Mouse (Mus musculus): Measurements from ENCODE around the gene Gm42420. TPM values are rescaled to one million over a fixed set of nuclear protein-coding genes. Genes with fewer than 3 reads are reported as not detected.
A peak's percentile ranks its signal among the peaks of the same experiment; 100 is the strongest.

The Gm42420 gene
- polyA plus RNA-seq, 1 experiment from 2014 or later, result 1.9 TPM

- Histone ChIP-seq H3K4me2 (replicated peaks) (peak within 1 kb of the TSS; percentile 69), H3K4me3 (replicated peaks; ENCODE audit: low read length) (peak within 1 kb of the TSS; percentile 85), H3K9me3 (ENCODE audit: control insufficient read depth, low read length) (no peaks in the 10 kb centered on the region), H3K4me1 (replicated peaks; ENCODE audit: control insufficient read depth, insufficient read depth, low read length) (peaks cover 16% of the 10 kb centered on the region), H3K36me3 (replicated peaks; ENCODE audit: control insufficient read depth, insufficient read depth) (peaks cover 37% of the 10 kb centered on the region), H3K9ac (peak within 1 kb of the TSS; percentile 86), H3K27ac (peak within 1 kb of the TSS; percentile 97), H3K27me3 (ENCODE audit: control insufficient read depth, insufficient read depth, low read length) (no peaks in the 10 kb centered on the region)
- ATAC-seq (ENCODE audit: low FRiP score), result peak; percentile 98
- WGBS, result under 1% methylated on average over 56 of the region's 56 CpGs
- peak; percentile 97 for DNase-seq (ENCODE audit: low spot score)
Measured at GRCm38 (mm10) chr6:39592401-39593214, 7.1 kb downstream of the Gm42420 start, which contains the start of gene Ndufb2. TSS of gene Ndufb2 (plus strand) at chr6:39592574.

- Histone ChIP-seq H3K4me1 (replicated peaks; ENCODE audit: control insufficient read depth, insufficient read depth, low read length) (no peaks in the 10 kb centered on the region), H3K4me3 (replicated peaks; ENCODE audit: low read length) (no peak overlapping the region), H3K4me2 (replicated peaks) (no peak overlapping the region), H3K27ac (no peak overlapping the region), H3K9ac (no peak overlapping the region), H3K36me3 (replicated peaks; ENCODE audit: control insufficient read depth, insufficient read depth) (peaks cover 72% of the 10 kb centered on the region), H3K9me3 (ENCODE audit: control insufficient read depth, low read length) (no peaks in the 10 kb centered on the region), H3K27me3 (ENCODE audit: control insufficient read depth, insufficient read depth, low read length) (no peaks in the 10 kb centered on the region)
- WGBS, result 98% methylated on average over 3 of the region's 3 CpGs
- ATAC-seq (ENCODE audit: low FRiP score), result no peak
- no peak for DNase-seq (ENCODE audit: low spot score)
Measured at GRCm38 (mm10) chr6:39600851-39601250, 15.3 kb downstream of the Gm42420 start.

GRCm38 (mm10) chr6:39601828-39602227 is 16.3 kb downstream of the Gm42420 start:
- Histone ChIP-seq H3K27me3 (ENCODE audit: control insufficient read depth, insufficient read depth, low read length) (no peaks in the 10 kb centered on the region), H3K9ac (no peak overlapping the region), H3K4me2 (replicated peaks) (no peak overlapping the region), H3K4me3 (replicated peaks; ENCODE audit: low read length) (no peak overlapping the region), H3K36me3 (replicated peaks; ENCODE audit: control insufficient read depth, insufficient read depth) (peaks cover 70% of the 10 kb centered on the region), H3K27ac (no peak overlapping the region), H3K9me3 (ENCODE audit: control insufficient read depth, low read length) (no peaks in the 10 kb centered on the region), H3K4me1 (replicated peaks; ENCODE audit: control insufficient read depth, insufficient read depth, low read length) (no peaks in the 10 kb centered on the region)
- ATAC-seq (ENCODE audit: low FRiP score) (no peak), DNase-seq (ENCODE audit: low spot score) (no peak)
- WGBS, result 89% methylated on average over 3 of the region's 3 CpGs

GRCm38 (mm10) chr6:39604565-39604964 is 19.0 kb downstream of the Gm42420 start:
- H3K4me1 ChIP-seq (replicated peaks; ENCODE audit: control insufficient read depth, insufficient read depth, low read length), result no peaks in the 10 kb centered on the region
- H3K36me3 ChIP-seq (replicated peaks; ENCODE audit: control insufficient read depth, insufficient read depth), result peaks cover 60% of the 10 kb centered on the region
- H3K4me3 ChIP-seq (replicated peaks; ENCODE audit: low read length), result no peak overlapping the region
- no peak for ATAC-seq (ENCODE audit: low FRiP score)
- WGBS, result 90% methylated on average over 5 of the region's 5 CpGs
- H3K9me3 ChIP-seq (ENCODE audit: control insufficient read depth, low read length), result no peaks in the 10 kb centered on the region
- H3K27ac ChIP-seq, result no peak overlapping the region
- no peak overlapping the region for H3K9ac ChIP-seq
- no peaks in the 10 kb centered on the region for H3K27me3 ChIP-seq (ENCODE audit: control insufficient read depth, insufficient read depth, low read length)
- no peak overlapping the region for H3K4me2 ChIP-seq (replicated peaks)
- DNase-seq (ENCODE audit: low spot score), result no peak

- DNase-seq (ENCODE audit: low spot score) (no peak), ATAC-seq (ENCODE audit: low FRiP score) (no peak)
- Histone ChIP-seq H3K4me2 (replicated peaks) (no peak overlapping the region), H3K27me3 (ENCODE audit: control insufficient read depth, insufficient read depth, low read length) (no peaks in the 10 kb centered on the region), H3K36me3 (replicated peaks; ENCODE audit: control insufficient read depth, insufficient read depth) (peaks cover 54% of the 10 kb centered on the region), H3K27ac (no peak overlapping the region), H3K4me1 (replicated peaks; ENCODE audit: control insufficient read depth, insufficient read depth, low read length) (no peaks in the 10 kb centered on the region), H3K9ac (no peak overlapping the region), H3K4me3 (replicated peaks; ENCODE audit: low read length) (no peak overlapping the region), H3K9me3 (ENCODE audit: control insufficient read depth, low read length) (no peaks in the 10 kb centered on the region)
- 91% methylated on average over 6 of the region's 6 CpGs for WGBS
Measured at GRCm38 (mm10) chr6:39606056-39606455, 20.5 kb downstream of the Gm42420 start.

- Histone ChIP-seq H3K36me3 (replicated peaks; ENCODE audit: control insufficient read depth, insufficient read depth) (peaks cover 54% of the 10 kb centered on the region), H3K27ac (no peak overlapping the region), H3K27me3 (ENCODE audit: control insufficient read depth, insufficient read depth, low read length) (no peaks in the 10 kb centered on the region), H3K4me1 (replicated peaks; ENCODE audit: control insufficient read depth, insufficient read depth, low read length) (no peaks in the 10 kb centered on the region), H3K4me2 (replicated peaks) (no peak overlapping the region), H3K9ac (no peak overlapping the region), H3K9me3 (ENCODE audit: control insufficient read depth, low read length) (no peaks in the 10 kb centered on the region), H3K4me3 (replicated peaks; ENCODE audit: low read length) (no peak overlapping the region)
- ATAC-seq (ENCODE audit: low FRiP score) (no peak), DNase-seq (ENCODE audit: low spot score) (no peak)
- 82% methylated on average over 3 of the region's 3 CpGs for WGBS
Measured at GRCm38 (mm10) chr6:39606862-39607261, 21.3 kb downstream of the Gm42420 start.

- DNase-seq (ENCODE audit: low spot score), result no peak
- H3K9me3 ChIP-seq (ENCODE audit: control insufficient read depth, low read length), result no peaks in the 10 kb centered on the region
- no peak for ATAC-seq (ENCODE audit: low FRiP score)
- H3K4me1 ChIP-seq (replicated peaks; ENCODE audit: control insufficient read depth, insufficient read depth, low read length), result no peaks in the 10 kb centered on the region
- H3K27ac ChIP-seq, result no peak overlapping the region
- H3K4me2 ChIP-seq (replicated peaks), result no peak overlapping the region
- H3K4me3 ChIP-seq (replicated peaks; ENCODE audit: low read length), result no peak overlapping the region
- WGBS, result 68% methylated on average over 5 of the region's 5 CpGs
- no peaks in the 10 kb centered on the region for H3K27me3 ChIP-seq (ENCODE audit: control insufficient read depth, insufficient read depth, low read length)
- peaks cover 49% of the 10 kb centered on the region for H3K36me3 ChIP-seq (replicated peaks; ENCODE audit: control insufficient read depth, insufficient read depth)
- H3K9ac ChIP-seq, result no peak overlapping the region
Measured at GRCm38 (mm10) chr6:39607365-39607764, 21.8 kb downstream of the Gm42420 start.

- Histone ChIP-seq H3K27ac (no peak overlapping the region), H3K4me3 (replicated peaks; ENCODE audit: low read length) (no peak overlapping the region), H3K9ac (no peak overlapping the region), H3K27me3 (ENCODE audit: control insufficient read depth, insufficient read depth, low read length) (no peaks in the 10 kb centered on the region), H3K4me2 (replicated peaks) (no peak overlapping the region), H3K36me3 (replicated peaks; ENCODE audit: control insufficient read depth, insufficient read depth) (peaks cover 55% of the 10 kb centered on the region), H3K4me1 (replicated peaks; ENCODE audit: control insufficient read depth, insufficient read depth, low read length) (no peaks in the 10 kb centered on the region), H3K9me3 (ENCODE audit: control insufficient read depth, low read length) (no peaks in the 10 kb centered on the region)
- ATAC-seq (ENCODE audit: low FRiP score) (no peak), DNase-seq (ENCODE audit: low spot score) (no peak)
- WGBS, result 77% methylated on average over 2 of the region's 2 CpGs
Measured at GRCm38 (mm10) chr6:39610207-39610606, 24.7 kb downstream of the Gm42420 start.

GRCm38 (mm10) chr6:39611296-39611695 is 25.7 kb downstream of the Gm42420 start:
- DNase-seq (ENCODE audit: low spot score) (no peak), ATAC-seq (ENCODE audit: low FRiP score) (no peak)
- H3K4me2 ChIP-seq (replicated peaks), result no peak overlapping the region
- no peaks in the 10 kb centered on the region for H3K27me3 ChIP-seq (ENCODE audit: control insufficient read depth, insufficient read depth, low read length)
- no peak overlapping the region for H3K9ac ChIP-seq
- H3K36me3 ChIP-seq (replicated peaks; ENCODE audit: control insufficient read depth, insufficient read depth), result peaks cover 66% of the 10 kb centered on the region
- no peak overlapping the region for H3K4me3 ChIP-seq (replicated peaks; ENCODE audit: low read length)
- no peaks in the 10 kb centered on the region for H3K4me1 ChIP-seq (replicated peaks; ENCODE audit: control insufficient read depth, insufficient read depth, low read length)
- H3K27ac ChIP-seq, result no peak overlapping the region
- no peaks in the 10 kb centered on the region for H3K9me3 ChIP-seq (ENCODE audit: control insufficient read depth, low read length)
- 89% methylated on average over 2 of the region's 2 CpGs for WGBS
